Mouse (Mus musculus): ENCODE measurements around the gene Gm12185. TPM values are rescaled to one million over a fixed set of nuclear protein-coding genes. Genes with fewer than 3 reads are reported as not detected.

The Gm12185 gene
- total RNA-seq, 2 experiments from 2014 or later = 0.19 to 0.34 TPM

Other genes starting within 250 kb of the Gm12185 start
- gene Rack1, start 191.9 kb downstream of the Gm12185 start, total RNA-seq (2021) = 100 to 1,000 TPM; 536 to 557 TPM
- gene Trim41, start 174.9 kb downstream of the Gm12185 start, total RNA-seq (2021) = 10 to 100 TPM; 22.2 to 22.8 TPM
- gene Trim7, start 166.1 kb downstream of the Gm12185 start, total RNA-seq (2021) = 100 to 1,000 TPM; 107 to 110 TPM
- 1 to 10 TPM; 1.8 to 3.6 TPM for gene Gm12184, start 165.6 kb downstream of the Gm12185 start, total RNA-seq (2021)
- gene Irgm1, start 120.5 kb downstream of the Gm12185 start, total RNA-seq (2021) = 1 to 10 TPM; 5.9 to 7.0 TPM
- gene Gm5431, start 90.0 kb downstream of the Gm12185 start, total RNA-seq (2021) = under 1 TPM; 0.49 to 0.52 TPM
- gene Psme2b, start 46.0 kb downstream of the Gm12185 start, total RNA-seq (2021) = 1 to 10 TPM; 1.2 to 1.5 TPM
- gene Olfr56, start 13.3 kb downstream of the Gm12185 start, total RNA-seq (2021) = under 1 TPM; 0.12 to 0.16 TPM
- 1 to 10 TPM in 1 of 2 experiments, under 1 TPM in 1; 0.59 to 1.0 TPM for gene 9930111J21Rik1, start 12.8 kb downstream of the Gm12185 start, total RNA-seq (2021)
- gene Tgtp1, start 1.9 kb upstream of the Gm12185 start, total RNA-seq (2021) = under 1 TPM in 1 of 2 experiments, not detected in 1; 0.09 TPM
- gene 9930111J21Rik2, start 59.0 kb upstream of the Gm12185 start, total RNA-seq (2021) = 1 to 10 TPM in 1 of 2 experiments, under 1 TPM in 1; 0.87 to 1.9 TPM
- gene Tgtp2, start 72.0 kb upstream of the Gm12185 start, total RNA-seq (2021) = not detected
- 1 to 10 TPM in 1 of 2 experiments, under 1 TPM in 1; 0.77 to 1.9 TPM for gene Ifi47, start 84.4 kb upstream of the Gm12185 start, total RNA-seq (2021)
- gene Olfr1396, start 122.6 kb upstream of the Gm12185 start, total RNA-seq (2021) = not detected
- gene Olfr1395, start 150.0 kb upstream of the Gm12185 start, total RNA-seq (2021) = not detected
- not detected for gene Olfr1394, start 162.2 kb upstream of the Gm12185 start, total RNA-seq (2021)
- gene Btnl9, start 194.9 kb upstream of the Gm12185 start, total RNA-seq (2021) = 1 to 10 TPM; 5.9 to 7.7 TPM
- gene Zfp62, start 211.1 kb upstream of the Gm12185 start, total RNA-seq (2021) = 10 to 100 TPM; 20.8 to 27.5 TPM

Data from gastrocnemius, postnatal 10 days (tissue).